Mouse (Mus musculus) embryonic facial prominence, embryonic 14.5 days (tissue): Measurements from ENCODE around the gene Tprn. TPM values are rescaled to one million over a fixed set of nuclear protein-coding genes. Genes with fewer than 3 reads are reported as not detected.
A peak's percentile ranks its signal among the peaks of the same experiment; 100 is the strongest.

ENCODE experiments used
- ATAC-seq: fragments of 200-750 bp; cut with Nextera tagmentation; 2 replicates; pipeline ENCODE4 v1.8.0; 2017; ENCODE audit warnings: low read depth, moderate number of reproducible peaks, moderate TSS enrichment
- DNase-seq: peaks from one replicate; pipeline ENCODE4 v3.0.0-alpha.2; 2015; ENCODE audit warnings: low spot score
- H3K27ac ChIP-seq: fragments of 300-500 bp; sonication (generic); replicated peaks from 2 replicates; pipeline ENCODE4 v1.5.1; 2014; ENCODE audit warnings: low read depth, mild to moderate bottlenecking, low read length, moderate library complexity
- H3K27me3 ChIP-seq: fragments of 300-500 bp; sonication (generic); replicated peaks from 2 replicates; pipeline ENCODE4 v1.6.1; 2014; ENCODE audit warnings: low read length; ENCODE audit not compliant: control insufficient read depth, insufficient read depth
- H3K36me3 ChIP-seq: fragments of 300-500 bp; sonication (generic); 2 replicates; pipeline ENCODE4 v1.6.1; 2014; ENCODE audit warnings: low read length, mixed read lengths; ENCODE audit not compliant: control insufficient read depth, insufficient read depth
- H3K4me1 ChIP-seq: fragments of 300-500 bp; sonication (generic); 2 replicates; pipeline ENCODE4 v1.6.1; 2014; ENCODE audit warnings: antibody characterized with exemption, low read length; ENCODE audit not compliant: control insufficient read depth, insufficient read depth
- H3K4me2 ChIP-seq: fragments of 300-500 bp; sonication (generic); 2 replicates; pipeline ENCODE4 v1.6.1; 2014; ENCODE audit warnings: low read depth, mild to moderate bottlenecking, low read length, moderate library complexity, mixed read lengths
- H3K4me3 ChIP-seq: fragments of 300-500 bp; sonication (generic); 2 replicates; pipeline ENCODE4 v1.5.1; 2014; ENCODE audit warnings: low read depth, mild to moderate bottlenecking, low read length
- H3K9ac ChIP-seq: fragments of 300-500 bp; sonication (generic); 2 replicates; pipeline ENCODE4 v1.6.1; 2014; ENCODE audit warnings: low read depth, mild to moderate bottlenecking, low read length, moderate library complexity, mixed read lengths
- H3K9me3 ChIP-seq: fragments of 300-500 bp; sonication (generic); 2 replicates; pipeline ENCODE4 v1.6.1; 2016; ENCODE audit warnings: low read length; ENCODE audit not compliant: control insufficient read depth
- WGBS: fragments of 180-500 bp; shearing (Covaris S2); extraction: QIAGEN DNeasy Blood & Tissue Kit; methylation state at CpG from one replicate; pipeline ENCODE4 v1.1.7; 2014; 5-methylcytosine and 5-hydroxymethylcytosine counted together
- polyA plus RNA-seq: library from polyadenylated mRNA; unstranded; fragments of >200 nt; fragmentation: Nextera tagmentation; extraction: Ambion mirVana; gene quantifications from 2 replicates; pipeline ENCODE4 v1.2.1, GENCODE M21; 2014

The Tprn gene
- polyA plus RNA-seq, 1 experiment from 2014 or later: 5.1 TPM

DNA sequence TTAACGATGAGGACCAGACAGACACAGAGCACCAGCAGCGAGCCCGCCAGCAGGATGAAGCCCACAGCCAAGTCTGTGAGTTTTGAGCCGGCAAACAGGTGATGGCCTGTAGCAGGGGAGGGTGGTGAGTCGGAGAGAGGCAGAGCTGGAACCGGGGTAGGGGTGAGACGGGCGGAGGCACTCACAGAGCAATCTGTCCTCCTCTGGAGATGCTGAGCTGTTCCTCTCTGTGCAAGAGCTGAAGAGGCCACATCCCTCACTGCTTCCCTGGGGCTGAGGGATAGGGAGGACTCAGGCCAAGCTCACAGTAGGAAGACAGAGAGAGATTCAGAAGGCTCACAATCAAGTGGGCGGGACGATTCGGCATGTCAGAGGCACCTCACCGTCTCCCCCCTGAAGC, 31.4 kb upstream of the Tprn start:
- no peak overlapping the region for H3K9ac ChIP-seq
- H3K4me1 ChIP-seq: peaks cover 6% of the 10 kb centered on the region
- H3K9me3 ChIP-seq: no peaks in the 10 kb centered on the region
- no peaks in the 10 kb centered on the region for H3K27me3 ChIP-seq
- no peak overlapping the region for H3K27ac ChIP-seq
- H3K36me3 ChIP-seq: no peaks in the 10 kb centered on the region
- WGBS: 57% methylated on average over 12 of the region's 12 CpGs
- ATAC-seq (no peak), DNase-seq (no peak)
- no peak overlapping the region for H3K4me2 ChIP-seq
- H3K4me3 ChIP-seq: no peak overlapping the region

DNA sequence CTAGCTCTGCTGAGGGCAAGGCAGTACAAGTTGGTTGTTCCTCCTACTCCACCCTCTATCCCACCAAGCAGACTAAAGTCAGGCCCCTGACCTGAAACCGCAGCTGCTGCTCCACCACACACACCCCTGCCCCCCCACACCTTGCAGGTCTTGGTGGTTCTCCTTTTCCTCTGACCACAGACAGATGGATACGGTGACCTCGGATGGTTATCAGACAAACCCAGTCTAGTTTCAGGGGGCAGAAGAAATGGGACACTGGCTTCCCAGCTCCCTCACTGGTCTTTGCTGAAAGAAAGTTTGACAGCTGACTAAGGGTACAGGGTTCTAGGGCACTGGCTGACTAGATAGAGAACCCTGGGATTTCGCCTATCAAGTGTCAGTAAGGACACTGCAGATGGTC, 29.0 kb upstream of the Tprn start:
- DNase-seq (no peak), ATAC-seq (no peak)
- Histone ChIP-seq H3K27me3 (no peaks in the 10 kb centered on the region), H3K9ac (no peak overlapping the region), H3K4me1 (peaks cover 3% of the 10 kb centered on the region; the same call in 1 of the 2 replicates), H3K4me2 (no peak overlapping the region), H3K9me3 (no peaks in the 10 kb centered on the region), H3K27ac (no peak overlapping the region), H3K4me3 (no peak overlapping the region), H3K36me3 (no peaks in the 10 kb centered on the region)
- 74% methylated on average over 4 of the region's 4 CpGs for whole genome bisulfite sequencing

DNA sequence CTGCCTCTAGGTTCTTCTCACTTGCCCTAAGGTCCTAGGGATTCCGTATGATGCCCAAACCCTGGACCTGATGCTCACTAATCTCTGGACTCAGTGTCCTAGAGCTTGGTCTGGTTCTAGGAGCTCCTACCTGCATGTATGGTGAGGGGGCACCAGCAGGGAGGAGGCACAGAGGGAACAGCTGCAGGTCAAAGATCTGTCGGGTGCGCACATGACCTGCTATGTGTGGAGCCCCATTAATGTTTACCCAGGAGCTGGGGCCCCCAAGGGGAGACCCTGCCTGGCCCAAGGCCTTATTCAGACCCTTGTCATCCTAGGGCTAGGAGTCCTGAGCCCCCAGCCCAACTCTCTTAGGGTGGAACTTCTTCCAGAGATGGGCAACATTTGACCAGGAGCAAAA, 28.4 kb upstream of the Tprn start, which contains the start of gene Slc34a3:
Gene Slc34a3, minus strand, starts transcription at position 315 of the 400 bp plus-strand sequence.
- 87% methylated on average over 3 of the region's 3 CpGs for WGBS
- no peak within 1 kb of the TSS for H3K4me3 ChIP-seq
- H3K9me3 ChIP-seq: no peaks in the 10 kb centered on the region
- H3K9ac ChIP-seq: no peak within 1 kb of the TSS
- no peaks in the 10 kb centered on the region for H3K27me3 ChIP-seq
- no peak within 1 kb of the TSS for H3K4me2 ChIP-seq
- ATAC-seq (no peak), DNase-seq (no peak)
- no peaks in the 10 kb centered on the region for H3K36me3 ChIP-seq
- no peaks in the 10 kb centered on the region for H3K4me1 ChIP-seq
- H3K27ac ChIP-seq: no peak within 1 kb of the TSS

DNA sequence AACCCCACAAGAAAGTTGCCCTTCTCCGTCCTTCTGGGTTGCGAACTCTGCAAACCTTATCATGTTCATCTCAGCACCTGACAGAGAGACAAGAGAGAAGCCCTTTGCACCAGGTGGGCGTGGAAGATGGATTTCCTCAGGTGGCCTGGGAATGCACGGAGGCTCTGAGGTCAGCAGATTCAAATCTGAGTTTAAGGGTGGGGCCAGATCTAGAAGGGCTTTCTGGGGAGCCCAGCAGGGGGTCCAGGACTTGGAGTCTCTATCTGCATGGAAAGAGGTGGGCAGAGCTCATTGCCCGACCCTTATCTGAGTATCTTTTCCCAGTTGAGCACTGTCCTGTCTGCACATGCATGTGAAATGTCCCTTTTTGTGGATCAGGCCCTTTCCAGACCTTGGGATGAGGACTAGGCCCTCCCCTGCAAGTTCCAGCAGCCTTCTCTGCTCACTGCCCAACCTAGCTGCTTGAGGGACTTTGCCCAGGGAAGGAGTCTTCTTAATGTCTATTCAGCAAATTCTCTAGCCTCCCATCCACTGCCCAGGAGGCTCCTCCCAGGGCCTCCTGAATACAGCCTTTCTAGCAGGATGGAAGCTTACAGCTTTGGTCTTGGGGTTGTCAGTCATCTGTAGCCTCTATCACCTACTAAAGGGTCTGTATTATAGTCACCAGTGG, 27.7 kb upstream of the Tprn start:
- ATAC-seq: no peak
- H3K27me3 ChIP-seq: no peaks in the 10 kb centered on the region
- H3K36me3 ChIP-seq: no peaks in the 10 kb centered on the region
- H3K27ac ChIP-seq: no peak overlapping the region
- no peaks in the 10 kb centered on the region for H3K9me3 ChIP-seq
- H3K4me2 ChIP-seq: no peak overlapping the region
- 67% methylated on average over 5 of the region's 5 CpGs for WGBS
- no peak for DNase-seq
- H3K9ac ChIP-seq: no peak overlapping the region
- no peak overlapping the region for H3K4me3 ChIP-seq
- no peaks in the 10 kb centered on the region for H3K4me1 ChIP-seq

DNA sequence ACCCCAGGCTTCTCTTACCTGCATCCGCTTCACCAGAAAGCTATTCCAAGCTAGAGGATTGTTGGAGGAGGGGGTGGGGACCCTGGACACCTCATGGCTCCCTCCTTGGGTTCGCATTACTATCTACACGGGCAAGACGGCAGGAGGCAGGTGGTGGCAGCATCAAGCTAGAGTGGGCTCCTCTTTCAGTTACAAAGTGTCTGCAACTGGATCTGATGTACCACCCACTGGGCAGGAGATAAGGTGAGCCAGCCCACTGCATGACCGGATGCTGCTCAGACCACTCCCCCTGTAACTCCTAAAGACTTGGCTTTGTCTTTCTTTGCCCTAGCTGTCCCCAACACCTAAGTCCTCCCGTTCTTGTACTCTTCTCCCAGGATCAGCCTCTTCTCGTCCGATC, 25.8 kb upstream of the Tprn start, which contains the start of gene Rnf224:
Gene Rnf224, minus strand, starts transcription at position 174 of the 400 bp plus-strand sequence.
- WGBS: 31% methylated on average over 8 of the region's 8 CpGs
- Histone ChIP-seq H3K27ac (no peak within 1 kb of the TSS), H3K27me3 (peaks cover 5% of the 10 kb centered on the region; the same call in 1 of the 2 replicates), H3K9me3 (no peaks in the 10 kb centered on the region), H3K4me1 (peaks cover 12% of the 10 kb centered on the region), H3K36me3 (no peaks in the 10 kb centered on the region), H3K4me2 (no peak within 1 kb of the TSS), H3K9ac (no peak within 1 kb of the TSS), H3K4me3 (no peak within 1 kb of the TSS)
- no peak for ATAC-seq
- DNase-seq: no peak

DNA sequence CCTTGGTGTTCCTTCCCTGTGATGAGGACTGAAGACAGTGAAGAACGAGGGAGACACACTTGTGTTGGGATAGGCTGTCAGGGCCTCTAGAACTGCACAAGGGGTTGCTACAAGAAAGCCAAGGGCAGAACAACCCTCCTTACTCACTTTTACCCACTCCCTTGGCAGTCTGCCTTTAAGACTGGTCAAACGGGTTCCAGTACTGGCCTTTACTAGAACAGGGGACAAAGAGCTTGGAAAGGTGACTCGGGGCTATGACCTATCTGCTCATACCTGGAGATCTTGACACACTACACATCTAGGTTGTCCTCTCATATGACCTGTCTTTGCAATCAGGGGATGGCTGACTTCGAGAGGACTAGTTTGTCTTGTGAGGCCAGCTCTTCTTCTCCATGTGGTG, 24.9 kb upstream of the Tprn start:
- ATAC-seq (no peak), DNase-seq (no peak)
- no peak overlapping the region for H3K27ac ChIP-seq
- no peak overlapping the region for H3K4me3 ChIP-seq
- no peaks in the 10 kb centered on the region for H3K36me3 ChIP-seq
- no peaks in the 10 kb centered on the region for H3K9me3 ChIP-seq
- no peak overlapping the region for H3K4me2 ChIP-seq
- H3K4me1 ChIP-seq: peaks cover 15% of the 10 kb centered on the region
- peaks cover 10% of the 10 kb centered on the region for H3K27me3 ChIP-seq
- H3K9ac ChIP-seq: no peak overlapping the region
- WGBS: 71% methylated on average over 4 of the region's 4 CpGs

DNA sequence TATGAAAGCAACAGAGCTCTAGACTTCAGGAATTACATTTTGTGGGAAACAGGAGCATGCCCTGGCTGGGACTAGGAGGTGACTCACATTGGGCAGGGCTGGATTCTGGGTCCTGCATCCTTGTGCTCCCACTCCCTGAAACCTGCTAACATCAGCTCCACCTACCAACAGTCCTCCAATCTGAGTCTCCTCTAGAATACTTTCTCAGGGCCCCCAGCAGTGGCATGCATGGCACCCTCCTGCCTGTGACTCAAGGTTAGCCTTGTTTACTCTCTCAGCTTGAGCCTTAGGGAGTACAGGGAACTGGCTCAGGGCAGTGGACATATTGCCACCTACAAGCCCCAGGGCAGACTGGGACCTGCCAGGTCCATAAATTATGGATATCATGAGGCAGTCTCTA, 24.3 kb upstream of the Tprn start:
- H3K4me3 ChIP-seq: no peak overlapping the region
- ATAC-seq (no peak), DNase-seq (no peak)
- peaks cover 15% of the 10 kb centered on the region for H3K4me1 ChIP-seq
- H3K9ac ChIP-seq: no peak overlapping the region
- H3K36me3 ChIP-seq: no peaks in the 10 kb centered on the region
- H3K27me3 ChIP-seq: peaks cover 13% of the 10 kb centered on the region
- no peak overlapping the region for H3K4me2 ChIP-seq
- no peaks in the 10 kb centered on the region for H3K9me3 ChIP-seq
- H3K27ac ChIP-seq: no peak overlapping the region

DNA sequence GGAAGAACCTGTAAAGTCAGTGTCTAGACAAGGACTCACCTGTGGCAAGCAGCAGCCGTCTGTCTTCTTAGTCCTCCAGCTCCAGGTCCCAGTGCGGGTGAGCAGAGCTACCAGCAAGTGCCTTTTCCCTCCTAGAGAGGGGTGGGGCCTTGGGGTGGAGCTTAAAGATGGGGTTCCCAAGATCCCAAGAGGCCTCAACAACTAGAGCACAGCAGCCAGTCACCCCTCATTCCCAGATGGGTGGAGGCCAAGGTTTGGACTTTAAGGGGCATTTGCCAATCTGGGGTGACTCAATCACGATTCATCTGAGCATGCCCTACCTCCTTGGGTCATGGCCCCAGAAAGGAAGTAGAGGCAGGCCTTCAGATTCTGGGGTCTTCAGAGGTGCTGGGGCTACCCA, 22.7 kb upstream of the Tprn start:
- Histone ChIP-seq H3K36me3 (no peaks in the 10 kb centered on the region), H3K27ac (no peak overlapping the region), H3K27me3 (peaks cover 13% of the 10 kb centered on the region), H3K4me1 (peaks cover 15% of the 10 kb centered on the region), H3K4me3 (no peak overlapping the region), H3K9me3 (no peaks in the 10 kb centered on the region), H3K4me2 (no peak overlapping the region), H3K9ac (no peak overlapping the region)
- 68% methylated on average over 3 of the region's 3 CpGs for WGBS
- DNase-seq (no peak), ATAC-seq (no peak)

DNA sequence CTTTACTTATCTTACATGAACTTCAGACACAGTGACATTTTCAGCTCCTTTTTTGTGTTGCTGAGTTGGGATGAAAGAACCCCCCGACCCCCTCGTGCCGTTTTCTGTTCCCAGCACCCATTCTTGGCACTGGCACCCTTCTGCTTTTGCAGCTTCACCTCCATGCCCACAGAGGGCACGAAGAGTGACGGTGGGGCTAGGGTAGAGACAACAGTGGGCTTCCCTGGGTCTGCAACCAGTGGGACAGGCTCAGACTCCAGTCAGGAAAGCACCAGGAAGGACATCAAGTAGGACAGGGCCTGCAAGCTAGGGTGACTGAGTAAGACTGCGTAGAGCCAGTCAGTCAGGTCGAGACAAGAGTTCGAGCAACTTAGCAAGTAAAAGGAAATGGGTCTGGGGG, 22.1 kb upstream of the Tprn start:
- Histone ChIP-seq H3K4me1 (peaks cover 15% of the 10 kb centered on the region), H3K27me3 (peaks cover 13% of the 10 kb centered on the region), H3K27ac (peak overlapping the region; percentile 42), H3K9me3 (no peaks in the 10 kb centered on the region), H3K9ac (peak overlapping the region; percentile 34; the same call in 1 of the 2 replicates), H3K36me3 (no peaks in the 10 kb centered on the region), H3K4me2 (peak overlapping the region; percentile 96), H3K4me3 (peak overlapping the region; percentile 59)
- ATAC-seq (peak; percentile 4; the same call in 1 of the 2 replicates), DNase-seq (no peak)
- 53% methylated on average over 8 of the region's 8 CpGs for WGBS
